Mouse (Mus musculus) neural tube, postnatal 0 days (tissue): ENCODE results near the gene Ddb1. TPM values are rescaled to one million over a fixed set of nuclear protein-coding genes. Genes with fewer than 3 reads are reported as not detected.

Experiments used
- polyA plus RNA-seq: library from polyadenylated mRNA; unstranded; fragments of >200 nt; fragmentation: Nextera tagmentation; extraction: Ambion mirVana; gene quantifications from 2 replicates; pipeline ENCODE4 v1.2.1, GENCODE M21; 2015

The Ddb1 gene
- 107 and 120 TPM in 2 replicates for polyA plus RNA-seq

GRCm38 (mm10) chr19:10605293-10605900 is at the start of gene Ddb1, which contains the start of gene Tkfc:
Gene Ddb1 (plus strand): TSS chr19:10605327.
Gene Tkfc (minus strand): TSS chr19:10605654.

GRCm38 (mm10) chr19:10555624-10556510 is 49.3 kb upstream of the Ddb1 start, which contains the start of gene Tmem216:
Gene Tmem216 (minus strand): TSS chr19:10556238.

GRCm38 (mm10) chr19:10576690-10577561 is 28.2 kb upstream of the Ddb1 start, which contains the start of the genes Cyb561a3 and Tmem138:
Gene Cyb561a3 (plus strand): TSS chr19:10577172.
Gene Tmem138 (minus strand): TSS chr19:10577362.

DNA sequence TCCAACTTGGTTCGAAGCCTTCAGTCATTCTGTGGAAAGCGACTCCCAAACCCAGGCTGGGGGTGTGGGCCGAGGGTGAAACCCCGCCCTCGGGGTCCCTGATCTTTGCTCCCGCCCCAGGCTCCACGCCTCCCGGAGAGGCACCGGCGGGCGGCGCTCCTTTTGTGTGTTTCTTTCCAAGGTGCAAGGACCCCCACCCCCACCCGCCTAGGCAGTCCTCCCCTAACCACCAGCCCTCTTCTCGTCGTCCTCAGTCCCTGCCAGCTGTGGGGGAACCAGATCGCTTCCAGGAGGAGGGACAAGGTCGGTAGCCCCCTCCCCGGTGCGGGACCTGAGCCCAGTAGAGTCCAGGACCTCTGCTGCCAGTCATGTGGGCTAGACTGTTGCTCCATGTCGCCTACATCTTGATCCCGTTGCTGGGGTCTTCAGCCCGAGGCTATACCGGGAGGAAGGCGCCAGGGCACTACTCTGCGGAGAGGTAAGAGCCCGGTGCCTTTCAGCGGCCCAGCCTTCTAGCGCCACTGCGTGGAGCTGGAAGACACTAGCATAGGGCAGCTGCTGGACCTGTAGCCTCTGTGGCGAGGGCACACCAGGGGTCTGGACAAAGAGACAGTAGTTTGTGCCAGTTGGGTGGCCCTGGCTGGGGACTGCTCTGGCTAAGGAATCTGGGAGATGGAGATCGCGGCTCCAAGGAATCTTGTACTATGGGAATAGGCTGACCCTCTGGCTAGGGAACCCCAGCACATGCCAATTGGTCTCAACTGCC is 29.2 kb downstream of the Ddb1 start, which contains the start of gene Vwce:
Gene Vwce, plus strand, starts transcription at position 108 of the 766 bp plus-strand sequence.

GRCm38 (mm10) chr19:10677915-10678771 is 73.0 kb downstream of the Ddb1 start, which contains the start of gene Pga5:
Gene Pga5 (minus strand): TSS chr19:10678071.

Other genes with a start within 250 kb of the Ddb1 start
- 32.7 and 43.1 TPM in 2 replicates for gene Syt7, start 216.2 kb upstream of the Ddb1 start, polyA plus RNA-seq
- gene Lrrc10b, start 147.9 kb upstream of the Ddb1 start, polyA plus RNA-seq = 2.3 and 2.5 TPM in 2 replicates
- 1.7 and 1.8 TPM in 2 replicates for gene Ppp1r32, start 122.4 kb upstream of the Ddb1 start, polyA plus RNA-seq
- gene Cpsf7, start 80.1 kb upstream of the Ddb1 start, polyA plus RNA-seq = 28.2 and 32.1 TPM in 2 replicates
- gene Sdhaf2, start 79.2 kb upstream of the Ddb1 start, polyA plus RNA-seq = 66.1 and 68.5 TPM in 2 replicates
- 47.7 and 51.7 TPM in 2 replicates for gene Tmem216, start 49.1 kb upstream of the Ddb1 start, polyA plus RNA-seq
- 15.8 and 18.5 TPM in 2 replicates for gene Cyb561a3, start 28.2 kb upstream of the Ddb1 start, polyA plus RNA-seq
- 32.0 and 35.3 TPM in 2 replicates for gene Tmem138, start 28.0 kb upstream of the Ddb1 start, polyA plus RNA-seq
- gene Tkfc, start 327 bp downstream of the Ddb1 start, polyA plus RNA-seq = 15.1 and 17.3 TPM in 2 replicates
- gene Vwce, start 28.9 kb downstream of the Ddb1 start, polyA plus RNA-seq = 1.8 and 2.3 TPM in 2 replicates
- gene Pga5, start 72.7 kb downstream of the Ddb1 start, polyA plus RNA-seq = 0.17 TPM in 1 of 2 replicates, not detected in the other
- 21.6 and 22.4 TPM in 2 replicates for gene Vps37c, start 83.4 kb downstream of the Ddb1 start, polyA plus RNA-seq
- gene Cd5, start 133.7 kb downstream of the Ddb1 start, polyA plus RNA-seq = 0.18 and 0.21 TPM in 2 replicates
- 0.19 TPM in 1 of 2 replicates, not detected in the other for gene Cd6, start 224.7 kb downstream of the Ddb1 start, polyA plus RNA-seq
- 0.49 and 0.53 TPM in 2 replicates for gene Slc15a3, start 234.4 kb downstream of the Ddb1 start, polyA plus RNA-seq